Mouse (Mus musculus) heart, embryonic 14.5 days (tissue): ENCODE data around the gene Pbx3. TPM values are rescaled to one million over a fixed set of nuclear protein-coding genes. Genes with fewer than 3 reads are reported as not detected.

Source experiments
- ATAC-seq: fragments of 200-750 bp; cut with Nextera tagmentation; 2 replicates; pipeline ENCODE4 v1.8.0; 2017; ENCODE audit warnings: low read depth, moderate TSS enrichment; ENCODE audit not compliant: insufficient number of reproducible peaks, insufficient read depth, low FRiP score
- H3K27ac ChIP-seq, 2 experiments: fragments of 200-500 bp in 1 of 2; fragments of 300-500 bp in 1 of 2; sonication (generic) in 1 of 2; replicated peaks in 1 of 2; 2 replicates each; pipeline ENCODE4 v1.5.1; 2012 to 2014; ENCODE audit warnings: low read depth in 2 of 2, low read length in 2 of 2, control low read depth in 1 of 2, mild to moderate bottlenecking in 1 of 2, mixed read lengths in 1 of 2; ENCODE audit not compliant: control insufficient read depth in 1 of 2, insufficient read depth in 1 of 2
- H3K27me3 ChIP-seq: fragments of 300-500 bp; sonication (generic); 2 replicates; pipeline ENCODE4 v1.6.1; 2014; ENCODE audit warnings: mild to moderate bottlenecking, low read length, control low read depth; ENCODE audit not compliant: control insufficient read depth, insufficient read depth
- H3K36me3 ChIP-seq: fragments of 300-500 bp; sonication (generic); 2 replicates; pipeline ENCODE4 v1.6.1; 2014; ENCODE audit warnings: mild to moderate bottlenecking, control low read depth, low read length, mixed read lengths; ENCODE audit not compliant: control insufficient read depth, insufficient read depth
- H3K4me1 ChIP-seq, 2 experiments: fragments of 200-500 bp in 1 of 2; fragments of 300-500 bp in 1 of 2; sonication (generic) in 1 of 2; 2 replicates each; pipeline ENCODE4 v1.6.1; 2012 to 2014; ENCODE audit warnings: low read length in 2 of 2, control low read depth in 1 of 2, mixed read lengths in 1 of 2; ENCODE audit not compliant: control insufficient read depth in 2 of 2, insufficient read depth in 2 of 2
- H3K4me2 ChIP-seq: fragments of 300-500 bp; sonication (generic); 2 replicates; pipeline ENCODE4 v1.6.1; 2014; ENCODE audit warnings: mild to moderate bottlenecking, low read length
- H3K4me3 ChIP-seq, 2 experiments: fragments of 200-500 bp in 1 of 2; fragments of 300-500 bp in 1 of 2; sonication (generic) in 1 of 2; 2 replicates each; pipeline ENCODE4 v1.5.1; 2012 to 2014; ENCODE audit warnings: low read length in 2 of 2, mild to moderate bottlenecking in 2 of 2, control low read depth in 1 of 2, low read depth in 1 of 2, moderate library complexity in 1 of 2; ENCODE audit not compliant: control insufficient read depth in 1 of 2, insufficient read depth in 1 of 2
- H3K9ac ChIP-seq: fragments of 300-500 bp; sonication (generic); 2 replicates; pipeline ENCODE4 v1.6.1; 2014; ENCODE audit warnings: mild to moderate bottlenecking, low read length
- H3K9me3 ChIP-seq: fragments of 300-500 bp; sonication (generic); 2 replicates; pipeline ENCODE4 v1.6.1; 2016; ENCODE audit warnings: low read length, control low read depth; ENCODE audit not compliant: control insufficient read depth
- WGBS: fragments of 180-500 bp; shearing (Covaris S2); extraction: QIAGEN DNeasy Blood & Tissue Kit; methylation state at CpG from one replicate; pipeline ENCODE4 v1.1.7; 2014; 5-methylcytosine and 5-hydroxymethylcytosine counted together
- polyA plus RNA-seq: library from polyadenylated mRNA; unstranded; fragments of >200 nt; fragmentation: Nextera tagmentation; extraction: Ambion mirVana; gene quantifications from 2 replicates; pipeline ENCODE4 v1.2.1, GENCODE M21; 2014

Pbx3 gene
- polyA plus RNA-seq, 1 experiment from 2014 or later = 26.4 TPM

DNA sequence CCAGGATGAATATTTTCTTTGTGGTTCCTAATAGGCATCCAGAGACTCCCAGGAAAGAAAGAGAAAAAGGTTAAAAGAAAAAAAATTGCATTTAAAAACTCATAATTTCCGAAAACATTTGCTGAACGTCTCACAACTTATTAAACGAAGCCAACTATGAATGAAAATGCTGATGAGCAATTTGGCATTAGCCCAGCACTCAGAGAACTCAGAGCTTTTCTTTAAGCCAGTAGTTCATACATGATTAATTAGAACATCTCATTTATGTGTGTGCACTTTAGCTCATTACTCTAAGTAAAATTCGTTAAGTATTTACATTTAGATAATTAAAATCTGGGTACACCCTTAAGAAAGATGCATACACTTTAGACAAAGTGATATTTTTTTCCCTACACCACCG lies 155.3 kb downstream of the Pbx3 start:
- no peak for ATAC-seq
- Histone ChIP-seq H3K9ac (no peak overlapping the region), H3K27me3 (no peaks in the 10 kb centered on the region), H3K27ac (no peak overlapping the region), H3K4me2 (no peak overlapping the region), H3K4me1 (no peaks in the 10 kb centered on the region; a peak in 1 of 4 replicates), H3K9me3 (no peaks in the 10 kb centered on the region), H3K4me3 (no peak overlapping the region), H3K36me3 (no peaks in the 10 kb centered on the region)
- WGBS = 85% methylated on average over 5 of the region's 5 CpGs

DNA sequence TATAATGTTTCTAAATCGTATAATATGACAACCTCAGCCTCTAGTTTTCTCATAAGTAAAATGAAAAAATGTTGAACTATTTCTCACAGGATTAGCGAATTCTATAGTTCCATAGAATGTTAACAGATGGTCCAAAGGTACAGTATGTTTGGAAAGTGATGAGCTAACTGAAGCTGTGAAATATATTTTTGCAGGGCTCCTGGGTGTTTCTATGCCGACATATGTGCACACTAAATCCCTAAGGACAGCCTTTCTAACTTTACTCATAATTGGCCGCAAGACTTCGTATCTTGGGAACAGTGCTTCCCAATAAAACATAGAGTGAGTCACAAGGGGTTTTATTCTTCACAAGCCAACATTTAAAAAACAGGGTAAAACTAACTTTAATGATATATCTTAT lies 157.4 kb downstream of the Pbx3 start:
- Histone ChIP-seq H3K27me3 (no peaks in the 10 kb centered on the region), H3K36me3 (peaks cover 7% of the 10 kb centered on the region; the same call in 1 of the 2 replicates), H3K4me3 (no peak overlapping the region), H3K9ac (no peak overlapping the region), H3K27ac (no peak overlapping the region), H3K4me1 (no peaks in the 10 kb centered on the region; a peak in 1 of 4 replicates), H3K9me3 (no peaks in the 10 kb centered on the region), H3K4me2 (no peak overlapping the region)
- 86% methylated on average over 5 of the region's 5 CpGs for WGBS
- no peak for ATAC-seq

DNA sequence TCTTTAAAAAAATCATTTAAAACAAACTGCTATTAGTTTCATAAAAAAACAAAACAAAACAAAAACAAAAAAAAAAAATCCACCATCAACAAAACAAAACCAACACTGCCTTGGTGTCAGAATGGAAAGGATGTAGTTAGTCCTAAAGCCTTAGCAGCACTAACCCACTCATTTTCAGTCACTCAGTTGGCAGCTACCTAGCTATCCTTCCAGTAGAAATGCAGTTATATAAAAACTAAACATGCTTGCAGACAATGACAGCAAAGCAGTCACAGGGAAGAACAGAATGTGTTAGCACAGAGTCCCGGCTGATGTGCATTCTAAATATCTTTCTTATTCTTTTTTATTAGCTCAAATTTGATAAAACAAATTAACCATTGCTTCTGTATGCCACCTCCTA lies 160.5 kb downstream of the Pbx3 start:
- no peak overlapping the region for H3K9ac ChIP-seq
- H3K27me3 ChIP-seq = no peaks in the 10 kb centered on the region
- WGBS = 86% methylated on average over 1 of the region's 1 CpGs
- H3K4me2 ChIP-seq = no peak overlapping the region
- H3K4me1 ChIP-seq = no peaks in the 10 kb centered on the region; a peak in 1 of 4 replicates
- ATAC-seq = no peak
- no peak overlapping the region for H3K4me3 ChIP-seq
- peaks cover 7% of the 10 kb centered on the region; the same call in 1 of the 2 replicates for H3K36me3 ChIP-seq
- H3K27ac ChIP-seq = no peak overlapping the region
- H3K9me3 ChIP-seq = no peaks in the 10 kb centered on the region

DNA sequence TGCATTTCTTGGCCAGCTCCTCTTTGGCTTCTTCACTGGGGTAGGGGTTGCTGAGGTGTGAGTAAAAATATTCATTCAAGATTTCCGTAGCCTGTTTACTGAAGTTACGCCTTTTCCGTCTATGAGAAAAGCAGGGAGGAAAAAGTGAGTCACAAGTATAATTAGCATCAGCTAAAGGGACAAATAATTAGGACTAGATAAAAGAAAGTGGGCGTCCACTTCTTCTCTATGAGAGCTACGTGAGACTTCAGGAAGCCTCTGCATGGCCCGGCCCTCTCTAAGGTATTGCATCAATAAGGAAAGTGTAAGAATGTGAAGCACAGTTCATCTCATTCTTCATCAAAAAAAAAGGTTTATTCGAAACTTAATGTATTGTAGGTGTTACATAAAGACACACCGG lies 168.1 kb downstream of the Pbx3 start:
- no peak overlapping the region for H3K4me2 ChIP-seq
- H3K4me1 ChIP-seq = no peaks in the 10 kb centered on the region
- no peak overlapping the region for H3K9ac ChIP-seq
- no peak overlapping the region for H3K27ac ChIP-seq
- WGBS = 91% methylated on average over 8 of the region's 8 CpGs
- no peaks in the 10 kb centered on the region for H3K9me3 ChIP-seq
- ATAC-seq = no peak
- H3K27me3 ChIP-seq = no peaks in the 10 kb centered on the region
- H3K4me3 ChIP-seq = no peak overlapping the region
- H3K36me3 ChIP-seq = peaks cover 18% of the 10 kb centered on the region

DNA sequence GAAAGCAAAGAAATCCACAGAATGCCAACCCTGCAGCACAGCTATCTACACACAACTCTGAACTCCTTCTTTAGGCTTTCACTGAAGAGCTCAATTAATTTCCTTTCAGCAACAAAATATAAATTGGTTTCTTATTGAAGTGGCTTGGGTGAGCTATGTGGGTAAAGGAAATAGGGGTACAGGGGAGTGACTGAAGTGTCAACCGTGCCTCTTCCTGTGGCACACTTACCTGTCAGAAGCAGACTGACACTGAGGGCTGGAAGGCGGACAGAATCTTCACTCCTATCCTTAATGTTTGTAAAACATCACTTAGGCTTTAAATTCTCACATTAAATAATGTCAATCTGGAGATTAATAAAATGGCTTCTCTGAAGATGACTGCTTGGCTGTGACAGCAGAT lies 168.6 kb downstream of the Pbx3 start:
- H3K4me3 ChIP-seq = no peak overlapping the region
- H3K27ac ChIP-seq = no peak overlapping the region
- 93% methylated on average over 2 of the region's 2 CpGs for WGBS
- H3K4me2 ChIP-seq = no peak overlapping the region
- H3K36me3 ChIP-seq = peaks cover 18% of the 10 kb centered on the region
- H3K4me1 ChIP-seq = no peaks in the 10 kb centered on the region
- H3K9me3 ChIP-seq = no peaks in the 10 kb centered on the region
- no peak for ATAC-seq
- no peaks in the 10 kb centered on the region for H3K27me3 ChIP-seq
- no peak overlapping the region for H3K9ac ChIP-seq

DNA sequence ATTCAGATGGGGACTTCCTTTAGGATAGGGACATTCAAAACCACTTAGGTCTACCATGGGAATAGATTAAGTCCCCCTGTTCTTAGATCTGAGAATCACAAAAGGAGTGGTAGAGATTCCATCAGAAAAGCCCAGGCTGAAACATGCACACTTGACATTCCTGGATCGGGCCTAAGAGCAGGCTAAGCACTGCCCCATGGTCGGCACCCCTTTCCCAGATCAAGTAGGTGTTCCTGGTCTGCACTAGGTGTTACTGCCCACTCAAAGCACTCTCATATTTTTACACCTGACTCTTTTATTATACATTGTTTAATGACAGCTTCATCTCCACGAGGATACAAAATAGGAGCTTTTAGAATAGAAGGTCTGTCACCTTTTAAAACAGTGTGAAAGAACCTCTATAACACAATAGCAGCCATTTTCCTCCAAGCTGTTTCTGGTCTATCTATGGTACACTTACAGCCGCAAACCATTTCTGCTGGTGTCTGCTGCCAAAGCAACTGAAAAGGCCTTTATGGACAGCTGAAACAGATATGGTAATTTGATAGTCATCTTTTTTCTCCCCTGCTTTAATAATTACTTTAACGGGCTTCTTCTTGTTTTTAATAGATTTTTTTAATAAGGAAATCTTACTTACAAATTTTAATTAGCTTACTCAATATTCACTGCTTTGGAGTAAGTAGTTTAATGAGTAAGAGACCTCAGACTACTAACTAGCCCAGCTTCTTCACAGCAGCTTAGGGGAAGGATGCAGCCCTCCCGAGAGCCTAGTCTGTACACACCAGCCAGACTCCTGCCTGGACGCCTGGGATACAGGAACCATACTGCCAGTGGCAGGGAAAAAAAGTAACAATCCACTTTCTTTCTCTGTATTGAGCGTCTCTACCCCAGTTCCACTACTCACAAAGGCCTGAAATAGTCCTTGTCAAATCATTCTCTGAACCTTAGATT lies 178.8 kb downstream of the Pbx3 start:
- H3K27ac ChIP-seq = no peak overlapping the region
- H3K27me3 ChIP-seq = no peaks in the 10 kb centered on the region
- H3K9me3 ChIP-seq = no peaks in the 10 kb centered on the region
- no peak for ATAC-seq
- H3K36me3 ChIP-seq = no peaks in the 10 kb centered on the region
- 59% methylated on average over 8 of the region's 8 CpGs for WGBS
- no peak overlapping the region for H3K4me2 ChIP-seq
- peaks cover 3 to 12% of the 10 kb centered on the region in 2 experiments; a peak in 3 of 4 replicates for H3K4me1 ChIP-seq
- no peak overlapping the region for H3K9ac ChIP-seq
- no peak overlapping the region for H3K4me3 ChIP-seq

DNA sequence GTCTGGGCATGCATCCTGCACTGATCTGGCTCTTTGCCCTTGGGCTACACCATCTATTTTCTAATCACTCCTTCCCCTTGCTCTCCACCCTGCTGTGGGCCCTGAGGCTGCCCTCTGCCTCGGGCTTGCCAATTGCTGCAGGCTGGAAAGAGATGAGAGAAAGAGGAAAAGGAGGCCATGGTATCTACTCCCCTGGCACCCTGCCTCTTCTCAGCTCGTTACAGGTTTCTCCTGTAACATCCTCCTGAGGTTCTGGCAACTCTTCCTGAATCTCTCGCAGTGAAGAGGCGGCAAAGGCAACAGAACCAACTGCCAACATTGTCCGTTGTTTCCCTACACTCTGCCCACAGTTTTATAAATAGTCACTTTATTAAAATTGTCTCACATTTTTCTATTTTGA lies 179.7 kb downstream of the Pbx3 start:
- ATAC-seq = no peak
- H3K9ac ChIP-seq = no peak overlapping the region
- H3K9me3 ChIP-seq = no peaks in the 10 kb centered on the region
- WGBS = 51% methylated on average over 5 of the region's 5 CpGs
- no peak overlapping the region for H3K27ac ChIP-seq
- H3K4me1 ChIP-seq = peaks cover 3 to 12% of the 10 kb centered on the region in 2 experiments; a peak in 3 of 4 replicates
- no peak overlapping the region for H3K4me3 ChIP-seq
- no peaks in the 10 kb centered on the region for H3K36me3 ChIP-seq
- H3K27me3 ChIP-seq = no peaks in the 10 kb centered on the region
- no peak overlapping the region for H3K4me2 ChIP-seq
